Mouse (Mus musculus) heart, embryonic 16.5 days (tissue): ENCODE measurements around the gene Gng4. TPM values are rescaled to one million over a fixed set of nuclear protein-coding genes. Genes with fewer than 3 reads are reported as not detected.
A peak's percentile ranks its signal among the peaks of the same experiment; 100 is the strongest.
"Not testable (repeated sequence)": the region's sequence is repeated elsewhere in the genome, so short reads cannot be mapped to it uniquely, and the experiment has no call there.

Source experiments
- ATAC-seq: fragments of 200-750 bp; cut with Nextera tagmentation; replicated peaks from 2 replicates; pipeline ENCODE4 v1.8.0; 2017; ENCODE audit warnings: moderate number of reproducible peaks; ENCODE audit not compliant: insufficient read depth, low FRiP score; ENCODE audit errors: extremely low read depth
- H3K27ac ChIP-seq: fragments of 300-500 bp; sonication (generic); 2 replicates; pipeline ENCODE4 v1.5.1; 2014; ENCODE audit warnings: mild to moderate bottlenecking, low read length, control low read depth, moderate library complexity
- H3K27me3 ChIP-seq: fragments of 300-500 bp; sonication (generic); 2 replicates; pipeline ENCODE4 v1.6.1; 2014; ENCODE audit warnings: low read length, mixed read lengths; ENCODE audit not compliant: control insufficient read depth, insufficient read depth
- H3K36me3 ChIP-seq: fragments of 300-500 bp; sonication (generic); 2 replicates; pipeline ENCODE4 v1.6.1; 2014; ENCODE audit not compliant: control insufficient read depth, insufficient read depth
- H3K4me1 ChIP-seq: fragments of 300-500 bp; sonication (generic); 2 replicates; pipeline ENCODE4 v1.6.1; 2014; ENCODE audit warnings: low read length, mixed read lengths; ENCODE audit not compliant: control insufficient read depth, insufficient read depth
- H3K4me2 ChIP-seq: fragments of 300-500 bp; sonication (generic); 2 replicates; pipeline ENCODE4 v1.6.1; 2014; ENCODE audit warnings: low read depth, mild to moderate bottlenecking, control low read depth, low read length
- H3K4me3 ChIP-seq: fragments of 300-500 bp; sonication (generic); 2 replicates; pipeline ENCODE4 v1.5.1; 2014; ENCODE audit warnings: mild to moderate bottlenecking, control low read depth, low read length
- H3K9ac ChIP-seq: fragments of 300-500 bp; sonication (generic); 2 replicates; pipeline ENCODE4 v1.6.1; 2014; ENCODE audit warnings: low read length, control low read depth
- H3K9me3 ChIP-seq: fragments of 300-500 bp; sonication (generic); replicated peaks from 2 replicates; pipeline ENCODE4 v1.6.1; 2016; ENCODE audit warnings: low read length; ENCODE audit not compliant: control insufficient read depth
- WGBS: fragments of 180-500 bp; shearing (Covaris S2); extraction: QIAGEN DNeasy Blood & Tissue Kit; methylation state at CpG from one replicate; pipeline ENCODE4 v1.1.7; 2014; 5-methylcytosine and 5-hydroxymethylcytosine counted together
- polyA plus RNA-seq: library from polyadenylated mRNA; unstranded; fragments of >200 nt; fragmentation: Nextera tagmentation; extraction: Ambion mirVana; gene quantifications from 2 replicates; pipeline ENCODE4 v1.2.1, GENCODE M21; 2015

Gng4 gene
- polyA plus RNA-seq, 1 experiment from 2014 or later, result 0.29 TPM

- Histone ChIP-seq H3K4me1 (peaks cover 13% of the 10 kb centered on the region), H3K36me3 (no peaks in the 10 kb centered on the region), H3K27me3 (peaks cover 39% of the 10 kb centered on the region), H3K4me2 (no peak overlapping the region), H3K4me3 (no peak overlapping the region), H3K9ac (no peak overlapping the region), H3K9me3 (no peaks in the 10 kb centered on the region), H3K27ac (no peak overlapping the region)
- ATAC-seq, result no peak
- 34% methylated on average over 7 of the region's 7 CpGs for WGBS
These were observed 563 bp upstream of the Gng4 start for GRCm38 (mm10) chr13:13783296-13783695.

DNA sequence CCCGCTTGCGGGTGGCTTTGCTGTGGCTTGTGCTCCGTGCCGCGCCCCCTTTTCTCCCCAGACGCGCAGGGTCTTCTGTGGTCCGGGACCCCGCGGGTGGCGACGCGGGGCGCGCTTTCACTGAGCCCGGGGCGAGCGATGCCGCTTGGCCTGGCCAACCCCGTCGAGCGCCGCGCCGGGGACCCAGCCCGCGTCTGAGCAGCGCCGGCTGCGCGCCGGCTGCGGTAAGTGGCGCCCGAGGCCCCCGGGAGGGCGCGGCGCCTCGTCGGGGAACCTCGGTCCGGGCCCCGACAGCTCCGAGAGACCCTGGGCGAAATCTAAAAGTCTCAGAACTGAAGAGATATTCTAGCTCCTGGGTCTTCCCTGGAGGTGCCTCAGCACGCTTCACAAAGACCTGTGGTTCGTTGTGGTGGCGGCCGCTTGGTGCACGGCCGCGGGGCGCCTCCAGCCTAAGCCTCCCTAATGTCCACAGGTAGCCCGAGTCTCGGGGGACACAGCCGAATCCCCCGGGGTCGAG, 619 bp downstream of the Gng4 start:
- under 1% methylated on average over 56 of the region's 59 CpGs for WGBS
- H3K4me3 ChIP-seq, result peak overlapping the region; percentile 62
- H3K36me3 ChIP-seq, result no peaks in the 10 kb centered on the region
- H3K4me2 ChIP-seq, result peak overlapping the region; percentile 92
- H3K27ac ChIP-seq, result no peak overlapping the region
- no peaks in the 10 kb centered on the region for H3K9me3 ChIP-seq
- peaks cover 39% of the 10 kb centered on the region for H3K27me3 ChIP-seq
- H3K9ac ChIP-seq, result 0 out of 2 replicates have a peak overlapping the region, but pooled peaks have one; percentile 26
- no peak for ATAC-seq
- H3K4me1 ChIP-seq, result peaks cover 13% of the 10 kb centered on the region

DNA sequence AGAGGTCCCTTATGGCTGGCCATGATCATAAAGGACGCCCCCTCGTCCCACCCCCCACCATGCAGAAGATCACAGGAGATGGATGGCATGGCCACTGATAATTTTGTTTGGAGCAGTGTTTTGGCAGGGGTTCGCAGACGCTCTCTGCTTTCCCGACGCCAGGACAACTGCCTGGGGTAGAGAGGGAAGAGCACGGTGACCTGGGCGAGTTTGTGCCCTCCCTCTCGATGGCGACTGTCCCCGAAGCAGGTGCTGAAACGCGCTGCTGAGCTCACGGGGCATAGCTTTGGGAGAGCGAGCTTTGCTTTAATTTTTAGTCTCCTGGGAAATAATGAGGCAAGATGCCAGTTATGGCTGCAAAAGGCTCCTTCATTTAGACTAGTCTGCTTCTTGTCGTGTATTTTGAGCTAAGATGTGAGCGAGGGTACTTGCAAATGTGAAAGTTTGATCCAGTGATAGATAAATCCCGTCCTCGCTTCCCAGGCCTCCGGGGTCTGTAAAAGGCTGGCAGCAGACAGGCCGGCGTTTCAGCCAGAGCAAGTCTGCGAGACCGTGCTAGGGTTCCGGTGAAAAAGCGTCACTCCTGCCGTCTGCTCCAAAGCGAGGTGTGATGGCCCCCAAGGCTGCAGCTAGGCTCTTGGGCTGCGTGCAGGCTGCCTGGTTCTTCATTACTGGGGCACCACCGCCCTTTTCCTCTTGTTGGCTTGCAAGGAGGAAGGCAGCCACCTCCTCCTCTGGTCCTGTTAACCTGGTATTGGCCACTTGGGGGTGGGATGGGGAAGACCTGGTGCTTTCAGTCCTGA, 1.3 kb downstream of the Gng4 start:
- WGBS, result 1% methylated on average over 30 of the region's 30 CpGs
- H3K27ac ChIP-seq, result no peak overlapping the region
- H3K4me2 ChIP-seq, result peak overlapping the region; percentile 92
- H3K4me3 ChIP-seq, result peak overlapping the region; percentile 62
- peak; percentile 71; the same call in 1 of the 2 replicates for ATAC-seq
- H3K9me3 ChIP-seq, result no peaks in the 10 kb centered on the region
- H3K4me1 ChIP-seq, result peaks cover 13% of the 10 kb centered on the region
- H3K9ac ChIP-seq, result no peak overlapping the region
- H3K27me3 ChIP-seq, result peaks cover 39% of the 10 kb centered on the region
- no peaks in the 10 kb centered on the region for H3K36me3 ChIP-seq

DNA sequence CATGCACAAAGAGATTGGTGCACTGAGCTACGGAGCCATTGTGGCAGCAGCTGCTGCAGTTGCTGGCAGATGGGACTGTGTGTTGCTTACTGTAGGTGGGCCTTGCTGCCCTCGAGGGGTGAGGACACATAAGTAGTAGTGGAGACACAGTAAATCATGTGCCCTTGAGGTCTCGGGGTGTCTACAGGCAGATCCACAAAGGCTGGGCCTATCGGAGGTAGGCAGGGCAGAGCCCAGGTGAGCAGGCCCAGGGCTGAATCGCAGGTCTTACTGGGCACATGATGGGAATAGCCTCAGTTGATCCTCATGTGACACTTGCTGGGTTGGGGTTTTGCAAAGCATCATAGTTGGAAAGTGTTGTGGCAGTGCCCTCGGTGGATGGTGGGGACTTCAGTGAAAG, 3.1 kb downstream of the Gng4 start:
- Histone ChIP-seq H3K4me1 (peaks cover 13% of the 10 kb centered on the region), H3K27me3 (peaks cover 37% of the 10 kb centered on the region), H3K27ac (no peak overlapping the region), H3K36me3 (no peaks in the 10 kb centered on the region), H3K4me3 (no peak overlapping the region), H3K4me2 (no peak overlapping the region), H3K9me3 (no peaks in the 10 kb centered on the region), H3K9ac (no peak overlapping the region)
- WGBS, result 80% methylated on average over 6 of the region's 6 CpGs
- no peak for ATAC-seq

DNA sequence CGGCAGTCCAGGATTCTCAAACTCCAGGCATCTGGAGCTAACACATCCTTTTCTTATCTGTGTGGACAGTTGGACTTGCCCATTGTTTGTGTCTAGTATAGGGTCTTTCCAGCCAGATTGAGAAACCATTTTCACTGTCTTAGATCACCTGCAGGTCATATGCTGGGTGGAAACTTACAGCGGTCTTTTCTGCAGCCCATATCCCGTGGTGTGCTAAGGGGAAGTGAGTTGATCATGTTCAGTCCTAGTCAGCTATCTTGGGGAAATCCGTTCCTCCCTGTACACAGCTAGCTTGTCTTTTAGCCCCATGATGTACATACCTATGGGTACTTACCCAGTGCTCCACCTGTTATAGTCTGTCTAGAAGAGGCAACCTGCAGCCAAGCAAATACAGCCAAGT, 4.2 kb downstream of the Gng4 start:
- Histone ChIP-seq H3K27ac (no peak overlapping the region), H3K36me3 (no peaks in the 10 kb centered on the region), H3K9me3 (no peaks in the 10 kb centered on the region), H3K27me3 (peaks cover 32% of the 10 kb centered on the region), H3K4me3 (no peak overlapping the region), H3K4me1 (peaks cover 13% of the 10 kb centered on the region), H3K4me2 (no peak overlapping the region), H3K9ac (no peak overlapping the region)
- 74% methylated on average over 4 of the region's 4 CpGs for WGBS
- ATAC-seq, result no peak

- H3K9ac ChIP-seq, result no peak overlapping the region
- H3K27me3 ChIP-seq, result no peaks in the 10 kb centered on the region
- no peaks in the 10 kb centered on the region for H3K4me1 ChIP-seq
- no peak for ATAC-seq
- 64% methylated on average over 3 of the region's 3 CpGs for WGBS
- no peak overlapping the region for H3K27ac ChIP-seq
- no peaks in the 10 kb centered on the region for H3K9me3 ChIP-seq
- H3K4me2 ChIP-seq, result no peak overlapping the region
- H3K36me3 ChIP-seq, result no peaks in the 10 kb centered on the region
- no peak overlapping the region for H3K4me3 ChIP-seq
These were observed 8.1 kb downstream of the Gng4 start for GRCm38 (mm10) chr13:13791981-13792380.

DNA sequence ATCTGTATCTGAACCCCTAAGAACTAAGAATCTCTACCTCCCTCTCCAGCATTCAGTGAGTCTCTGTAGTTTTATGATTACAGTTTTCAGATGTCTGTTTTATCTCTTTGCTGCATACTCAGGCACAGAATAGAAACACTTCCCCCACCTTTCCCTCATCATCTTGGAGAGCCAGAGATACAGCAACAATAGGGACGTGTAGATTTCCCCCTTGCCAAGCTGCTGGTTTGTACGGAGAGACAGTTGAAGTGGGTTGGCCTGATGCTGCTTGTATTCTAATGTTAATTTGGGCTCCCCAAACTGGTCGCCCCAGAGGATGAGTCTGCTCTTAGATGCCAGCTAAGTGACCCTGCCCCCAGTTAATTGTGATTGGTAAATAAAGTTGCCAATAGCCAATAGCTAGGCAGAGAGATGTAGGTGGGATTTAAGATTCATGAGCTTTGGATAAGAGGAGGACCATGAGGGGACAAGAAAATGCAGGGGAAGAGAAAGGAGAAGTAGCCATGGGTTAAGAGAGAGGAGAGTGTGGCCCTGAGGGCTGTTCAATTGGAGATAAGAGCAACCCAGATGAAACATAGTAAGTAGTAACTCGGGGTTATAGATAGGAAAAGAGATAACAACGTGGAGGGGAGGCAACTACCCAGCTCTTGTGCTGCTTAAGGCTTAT, 11.4 kb downstream of the Gng4 start:
- H3K9ac ChIP-seq, result no peak overlapping the region
- no peak for ATAC-seq
- no peaks in the 10 kb centered on the region for H3K4me1 ChIP-seq
- no peaks in the 10 kb centered on the region for H3K9me3 ChIP-seq
- H3K27me3 ChIP-seq, result no peaks in the 10 kb centered on the region
- no peak overlapping the region for H3K4me2 ChIP-seq
- H3K27ac ChIP-seq, result no peak overlapping the region
- no peak overlapping the region for H3K4me3 ChIP-seq
- 24% methylated on average over 5 of the region's 5 CpGs for WGBS
- no peaks in the 10 kb centered on the region for H3K36me3 ChIP-seq

DNA sequence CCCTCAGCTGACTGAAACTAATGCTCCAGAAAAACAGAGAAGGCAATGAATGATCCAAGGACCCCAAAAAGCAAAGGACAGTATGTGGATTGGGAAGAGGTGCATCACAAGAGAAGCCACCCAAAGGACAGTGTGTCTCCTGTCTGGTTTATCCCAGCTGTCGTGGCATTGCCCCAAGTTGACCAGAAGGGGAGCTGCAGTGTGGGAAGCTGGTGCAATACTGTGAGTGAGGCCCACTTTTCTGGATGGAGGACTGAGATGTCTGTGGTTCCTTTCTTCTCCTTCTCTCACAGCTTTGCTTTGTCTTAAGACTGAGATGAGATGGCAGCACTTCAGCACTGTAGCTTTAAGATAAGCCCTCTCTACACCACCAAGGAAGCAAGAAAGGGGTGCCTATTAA, 12.2 kb downstream of the Gng4 start:
- Histone ChIP-seq H3K27ac (no peak overlapping the region), H3K9ac (no peak overlapping the region), H3K4me1 (no peaks in the 10 kb centered on the region), H3K36me3 (no peaks in the 10 kb centered on the region), H3K4me2 (no peak overlapping the region), H3K27me3 (no peaks in the 10 kb centered on the region), H3K4me3 (no peak overlapping the region), H3K9me3 (no peaks in the 10 kb centered on the region)
- no peak for ATAC-seq
- 59% methylated on average over 1 of the region's 1 CpGs for WGBS

GRCm38 (mm10) chr13:13797816-13798215, 14.0 kb downstream of the Gng4 start:
- not testable (repeated sequence) for H3K9me3 ChIP-seq, H3K9ac ChIP-seq, H3K4me1 ChIP-seq, H3K27me3 ChIP-seq, H3K4me3 ChIP-seq, H3K36me3 ChIP-seq, H3K27ac ChIP-seq, ATAC-seq, H3K4me2 ChIP-seq
- WGBS, result 84% methylated on average over 12 of the region's 12 CpGs
